Mouse (Mus musculus) adrenal gland, postnatal 25 days (tissue): ENCODE measurements around the gene Il17rc. TPM values are rescaled to one million over a fixed set of nuclear protein-coding genes. Genes with fewer than 3 reads are reported as not detected.
A peak's percentile ranks its signal among the peaks of the same experiment; 100 is the strongest.

ENCODE experiments used
- DNase-seq: peaks from one replicate; pipeline ENCODE4 v3.0.0; 2021; ENCODE audit warnings: mixed read lengths
- microRNA-seq, 2 experiments: library from miRNA; unstranded; fragments of <30 nt; microRNA quantifications; one replicate each; pipeline ENCODE4 v1.2.0; 2021
- total RNA-seq: library from RNA; stranded (reverse); gene quantifications from 2 replicates; pipeline ENCODE4 v1.2.3, GENCODE M21; 2021

Gene Il17rc
- total RNA-seq, 1 experiment from 2014 or later: 19.3 TPM

DNA sequence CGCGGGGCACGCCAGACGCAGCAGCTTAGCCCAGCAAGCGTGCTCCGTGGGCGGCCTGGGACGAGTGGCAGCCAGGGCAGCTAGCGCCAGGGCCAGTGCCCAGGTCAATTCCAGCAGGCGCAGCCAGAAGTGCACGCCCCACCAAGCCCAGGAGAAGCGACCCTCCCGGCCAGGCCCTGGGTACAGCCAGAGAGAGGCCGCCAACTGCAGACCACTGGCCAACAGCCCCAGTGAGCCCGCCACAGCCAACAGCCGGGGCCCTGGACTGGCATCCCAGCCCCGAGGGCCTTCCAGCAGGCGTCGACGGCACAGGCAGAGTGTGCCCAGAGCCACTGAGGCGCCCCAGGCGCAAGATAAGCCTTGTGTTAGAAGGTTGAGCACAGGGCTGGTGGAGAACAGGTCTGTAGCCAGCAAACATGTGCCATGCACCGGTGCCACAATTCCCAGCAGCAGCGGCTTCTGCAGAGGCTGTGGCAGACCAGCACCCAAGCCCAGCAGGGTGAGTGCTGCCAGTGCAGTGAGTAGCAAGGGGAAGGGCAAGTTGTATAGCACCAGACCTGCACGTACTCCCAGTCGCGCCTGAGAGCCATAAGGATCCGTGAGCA lies 23.9 kb downstream of the Il17rc start:
- DNase-seq: no peak

DNA sequence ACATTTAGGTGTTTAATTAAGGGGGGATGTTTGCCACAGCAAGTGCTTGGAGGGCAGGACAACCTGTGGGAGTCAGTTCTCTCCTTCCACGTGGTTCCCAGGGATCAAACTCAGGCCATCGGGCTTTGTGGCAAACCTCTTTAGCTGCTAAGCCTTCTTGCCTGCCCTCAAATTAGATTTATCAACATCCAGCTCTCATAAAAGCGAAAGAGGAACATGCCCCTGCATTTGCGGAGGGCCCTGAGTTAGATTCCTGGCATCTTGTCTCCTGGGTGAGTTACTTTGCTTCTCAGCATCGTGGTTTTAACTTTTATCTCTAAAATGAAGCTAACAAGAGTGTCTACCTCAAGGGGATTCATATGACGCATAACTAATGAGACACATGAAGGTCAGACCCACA lies 28.1 kb downstream of the Il17rc start:
- DNase-seq: no peak

DNA sequence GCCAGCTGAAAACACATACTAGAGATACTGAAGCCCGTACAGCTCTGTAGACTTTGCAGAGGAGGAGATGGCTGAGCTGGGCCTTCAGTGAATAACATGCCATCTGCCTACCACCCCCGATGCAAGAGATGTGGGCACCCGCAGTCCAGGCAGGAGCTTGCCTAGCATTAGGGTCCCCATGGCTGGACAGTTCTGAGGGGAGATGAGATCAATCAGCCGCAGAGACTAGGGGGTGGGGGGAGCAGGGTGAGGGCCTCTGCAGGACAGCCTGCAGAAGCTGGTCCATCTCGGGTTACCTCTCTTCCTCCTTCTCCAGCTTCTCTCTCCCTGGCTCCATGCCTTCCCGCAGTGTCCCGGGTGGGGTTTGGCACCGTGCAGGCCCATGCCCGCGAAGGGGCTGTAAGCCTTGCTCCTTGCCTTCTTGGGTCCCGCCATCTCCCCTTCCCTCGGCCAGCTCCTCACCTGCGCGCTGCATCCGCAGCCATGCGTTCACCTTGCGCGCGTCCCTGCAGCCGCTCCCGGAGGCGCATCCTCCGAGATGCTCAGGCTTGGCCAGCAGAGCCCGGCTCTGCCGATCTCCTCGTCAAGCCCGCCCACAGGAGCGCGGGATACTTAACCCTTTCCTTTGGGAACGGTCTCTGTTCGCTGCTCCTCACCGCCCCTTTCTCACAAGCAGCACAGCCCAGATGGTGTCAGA lies 30.3 kb downstream of the Il17rc start, which contains the start of gene Prrt3:
Gene Prrt3, minus strand, starts transcription at position 544 of the 697 bp plus-strand sequence.
- no peak for DNase-seq

DNA sequence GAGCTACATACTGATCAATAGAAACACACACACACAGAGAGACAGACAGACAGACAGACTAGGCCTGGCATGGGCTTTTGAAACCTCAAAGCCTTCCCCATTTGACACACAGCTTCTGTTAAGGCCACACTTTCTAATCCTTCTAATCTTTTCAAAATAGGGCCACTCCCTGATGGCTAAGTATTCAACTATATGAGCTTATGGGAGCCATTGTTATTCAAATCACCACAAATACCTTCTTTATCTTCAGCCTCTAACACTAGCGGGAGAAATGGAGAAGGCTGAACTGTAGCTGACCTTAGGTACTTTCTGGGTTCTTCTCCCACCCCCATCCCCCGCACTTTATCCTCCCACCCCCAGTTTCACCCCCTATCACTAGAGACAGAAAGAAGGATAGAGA lies 31.6 kb downstream of the Il17rc start:
- no peak for DNase-seq

DNA sequence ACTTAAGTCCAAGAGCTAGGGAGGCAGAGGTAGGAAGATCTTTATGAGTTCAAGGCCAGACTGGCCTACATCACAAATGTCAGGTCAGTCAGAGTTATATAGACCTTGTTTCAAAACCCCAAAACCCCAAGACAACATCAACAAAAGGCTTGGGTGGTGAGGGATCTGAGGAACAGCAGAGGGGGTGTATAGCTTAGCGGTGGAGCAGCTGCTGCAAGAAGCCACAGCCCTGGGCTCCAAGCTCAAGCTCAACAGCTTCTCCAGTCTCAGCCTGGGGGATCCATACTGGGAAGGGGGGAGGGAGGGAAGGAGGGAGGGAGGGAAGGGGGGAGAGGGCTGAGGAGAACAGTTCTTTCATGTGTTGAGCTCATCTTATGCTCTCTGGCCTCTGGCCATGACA lies 34.5 kb downstream of the Il17rc start:
- no peak for DNase-seq

DNA sequence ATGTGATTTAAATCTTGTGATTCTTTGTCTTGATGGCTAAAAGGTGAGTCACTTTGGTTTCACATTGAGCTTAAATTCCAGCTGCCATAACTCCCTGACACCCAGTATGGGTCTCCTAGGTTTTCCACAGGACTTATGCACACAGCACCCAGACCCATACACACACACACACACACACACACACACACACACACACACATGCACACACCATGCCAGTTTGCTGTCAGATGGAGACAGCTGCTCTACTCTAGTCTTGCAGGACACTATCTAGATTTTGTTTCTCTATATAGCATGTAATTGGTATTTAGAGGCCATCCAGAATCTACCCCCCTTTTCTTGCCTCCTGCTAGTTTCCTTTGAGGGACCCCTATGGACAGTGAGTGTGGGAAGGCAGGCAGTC lies 35.9 kb downstream of the Il17rc start:
- no peak for DNase-seq

DNA sequence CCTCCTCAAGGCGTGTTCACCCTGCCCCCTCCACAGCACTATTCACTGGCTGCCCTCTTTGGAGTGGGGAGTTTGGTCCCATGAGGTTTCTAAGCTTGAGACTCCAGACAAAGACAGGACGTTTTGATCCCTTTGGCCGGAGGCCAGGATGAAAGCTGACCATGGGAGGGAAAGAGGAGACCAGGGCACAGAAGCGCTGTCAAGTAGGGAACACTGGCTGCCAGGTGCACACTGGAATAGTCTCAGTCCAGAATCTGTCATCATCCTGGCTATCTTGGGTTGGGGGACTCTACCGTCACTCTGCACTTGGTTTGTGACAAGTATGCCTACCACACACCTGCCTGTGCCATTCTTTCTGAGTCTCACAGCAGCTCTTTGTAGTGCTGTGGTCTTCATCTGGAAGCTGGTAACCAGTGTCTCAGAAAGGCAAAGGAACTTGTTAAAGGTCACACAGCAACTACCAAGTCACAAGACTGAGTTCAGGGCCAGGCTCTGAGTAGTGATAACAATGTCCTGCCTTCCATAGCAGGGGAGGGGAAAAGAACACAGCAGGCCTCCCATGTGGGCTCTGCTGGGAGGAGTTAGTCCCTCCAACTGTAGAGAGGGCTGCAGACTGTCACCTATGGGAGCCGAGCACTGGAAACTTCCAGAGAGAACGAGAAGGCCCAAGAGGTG lies 37.2 kb downstream of the Il17rc start:
- no peak for DNase-seq

DNA sequence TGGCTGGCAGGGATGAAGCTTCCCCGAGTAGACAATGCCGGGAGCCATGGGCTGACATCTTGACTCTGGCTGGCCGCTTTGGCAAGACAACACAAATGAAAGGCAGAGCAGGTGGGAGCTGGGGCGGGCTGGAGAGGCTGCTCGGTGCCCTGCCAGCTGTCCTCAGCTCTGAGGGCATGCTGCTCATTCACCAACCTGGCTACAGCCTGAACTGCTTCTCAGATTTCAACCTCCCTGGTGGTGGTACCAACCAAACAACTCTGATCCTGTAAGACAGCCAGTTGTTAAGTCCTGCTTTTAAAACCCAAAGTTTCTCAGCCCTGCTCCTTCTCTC lies 37.7 kb downstream of the Il17rc start:
- no peak for DNase-seq

DNA sequence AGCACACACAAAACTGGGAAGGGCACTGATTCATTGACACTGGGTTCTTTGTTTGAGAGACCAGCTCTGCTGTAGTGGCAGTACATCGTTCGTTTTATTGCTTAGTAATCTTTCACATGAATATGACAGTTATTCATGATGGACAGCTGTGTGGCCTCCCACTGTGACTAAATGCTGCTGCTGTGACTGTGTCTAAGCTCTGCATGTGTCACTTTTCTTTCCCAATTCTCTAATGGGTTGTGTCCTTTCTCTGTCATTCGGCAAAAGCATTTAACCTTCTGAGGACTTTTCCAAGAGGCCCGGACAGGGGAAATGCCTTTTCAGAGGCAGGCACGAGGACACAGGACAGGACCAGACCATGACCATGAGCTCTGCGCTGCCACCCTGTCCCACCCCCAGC lies 42.7 kb downstream of the Il17rc start:
- DNase-seq: no peak

DNA sequence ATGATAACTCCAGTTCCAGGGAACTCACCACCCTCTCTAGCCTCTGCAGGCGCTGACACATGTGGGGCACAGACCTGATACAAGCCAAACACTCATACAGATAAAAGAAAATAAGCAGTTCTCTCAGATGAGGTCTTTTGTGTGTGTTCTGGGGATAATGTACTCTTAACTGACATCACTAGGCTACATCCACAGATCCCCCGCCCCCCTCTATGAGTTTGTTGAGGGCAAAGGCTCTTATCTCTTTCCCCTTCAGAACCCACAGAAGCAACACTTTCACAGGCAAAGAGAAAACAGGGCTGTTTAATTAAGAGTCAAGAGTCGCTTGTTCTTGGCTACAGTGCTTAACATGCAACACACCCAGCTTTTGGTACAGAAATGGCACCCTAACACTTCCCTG lies 43.4 kb downstream of the Il17rc start:
- no peak for DNase-seq

DNA sequence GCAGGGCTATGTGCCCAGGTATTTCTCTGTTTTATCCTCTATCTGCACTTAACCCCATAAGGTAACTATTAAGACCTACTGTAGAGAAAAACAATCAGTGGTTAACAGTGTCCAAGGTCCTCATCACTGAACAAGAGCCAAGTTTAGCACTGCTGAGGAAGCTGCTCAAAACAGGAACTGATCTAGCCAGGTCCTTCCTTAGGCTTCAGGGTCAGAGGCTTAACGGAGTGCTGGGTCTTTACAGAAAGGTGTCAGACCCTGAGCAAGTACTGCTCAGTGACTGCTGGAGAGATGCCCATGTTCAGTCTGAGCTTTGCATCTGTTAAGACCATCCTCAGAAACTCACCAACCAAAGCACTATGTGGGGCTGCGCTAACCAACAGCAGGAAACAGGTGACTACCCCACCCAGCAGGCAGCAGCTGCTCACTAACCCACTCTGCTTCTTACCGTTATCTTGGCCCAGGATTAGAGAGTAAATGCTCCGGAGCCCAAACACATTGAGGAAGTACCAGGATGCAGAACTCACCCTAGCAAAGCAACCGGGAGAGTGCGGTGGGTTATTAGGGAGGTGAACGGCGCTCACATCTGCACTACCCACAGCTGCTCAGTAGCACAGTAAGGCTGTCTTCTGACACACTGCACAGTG lies 46.3 kb downstream of the Il17rc start:
- no peak for DNase-seq

DNA sequence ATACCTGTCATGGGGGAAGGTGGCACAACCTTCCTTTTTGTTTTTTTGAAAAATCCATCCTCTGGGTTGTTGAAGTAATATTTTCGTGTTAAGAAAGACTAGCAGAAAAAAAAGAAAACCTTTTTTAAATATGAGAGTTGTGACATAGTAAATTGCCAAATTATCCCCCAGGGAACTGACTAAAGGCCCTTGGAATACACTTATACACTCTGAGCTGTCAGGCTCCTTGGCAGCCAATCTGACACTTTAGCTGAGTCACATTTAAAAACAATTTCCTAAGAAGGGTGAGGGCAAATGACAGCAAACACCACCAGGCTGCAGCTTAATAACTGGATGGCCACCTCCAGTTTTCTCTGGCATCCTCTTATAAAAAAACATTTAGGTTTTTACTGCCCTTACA lies 51.1 kb downstream of the Il17rc start:
- DNase-seq: no peak

DNA sequence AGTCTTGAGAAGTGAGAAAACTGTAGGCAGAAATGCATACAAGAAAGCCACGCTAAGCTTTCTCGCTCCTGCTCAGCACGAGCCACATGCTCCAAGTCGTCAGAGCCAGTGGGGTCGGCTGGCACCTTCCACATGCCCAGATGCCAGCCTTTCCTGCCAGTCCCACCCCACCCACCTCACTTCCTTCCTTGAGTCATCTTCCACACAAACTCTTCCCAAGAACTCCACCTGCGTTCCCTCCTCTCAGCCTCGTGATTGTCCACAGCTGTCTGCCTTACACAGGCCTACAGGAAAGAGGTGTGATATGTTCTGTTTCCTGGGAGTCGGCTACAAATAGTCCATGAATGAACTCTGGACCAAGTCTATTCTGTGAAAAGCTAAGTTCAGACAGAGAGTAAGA lies 52.2 kb downstream of the Il17rc start:
- DNase-seq: no peak

DNA sequence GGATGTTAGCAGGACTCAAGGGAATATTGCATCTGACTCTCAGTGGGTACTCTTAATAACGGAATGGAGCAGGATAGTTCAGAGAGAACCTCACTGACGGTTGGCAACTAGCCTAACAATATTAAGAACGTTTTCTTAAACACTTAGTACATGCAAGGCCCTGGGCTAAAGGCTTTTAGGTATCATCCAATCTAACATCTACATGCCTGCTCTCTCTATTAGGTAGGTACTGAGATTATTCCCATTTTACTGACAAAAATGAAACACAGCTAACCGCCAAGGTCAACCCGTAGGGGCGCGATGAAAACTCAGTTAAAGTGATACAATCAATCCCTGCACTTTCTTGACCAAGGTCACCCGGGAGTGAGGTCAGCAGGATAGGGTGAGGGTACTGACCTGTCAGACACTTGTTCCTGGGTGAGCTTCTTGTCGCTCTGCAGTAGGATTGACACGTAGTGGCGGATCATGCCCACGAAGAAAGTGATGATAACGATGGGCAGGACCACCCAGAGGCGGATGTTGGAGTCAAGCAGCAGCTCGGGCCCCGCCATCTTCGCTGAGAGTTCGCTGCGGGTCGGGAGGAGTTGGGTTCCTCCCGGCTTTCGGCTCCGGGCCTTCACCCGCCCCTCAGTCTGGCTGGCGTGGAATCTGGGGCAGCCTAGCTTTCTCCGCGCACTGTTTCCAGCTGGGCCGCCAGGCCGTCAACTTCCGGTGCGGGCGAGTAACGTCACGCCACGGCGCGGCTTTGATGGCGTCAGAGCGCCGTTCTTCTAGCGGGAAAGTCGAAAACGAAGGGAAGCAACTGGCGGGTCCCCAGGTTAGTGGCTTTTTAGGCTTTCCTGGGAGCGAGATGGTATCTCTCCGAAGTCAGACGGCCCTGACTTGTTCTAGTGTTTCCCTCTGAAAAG lies 60.0 kb downstream of the Il17rc start, which contains the start of the genes Emc3 and Fancd2:
Gene Emc3, minus strand, starts transcription at position 721 of the 908 bp plus-strand sequence.
Gene Fancd2, plus strand, starts transcription at position 751 of the 908 bp plus-strand sequence.
- DNase-seq: peak; percentile 92

DNA sequence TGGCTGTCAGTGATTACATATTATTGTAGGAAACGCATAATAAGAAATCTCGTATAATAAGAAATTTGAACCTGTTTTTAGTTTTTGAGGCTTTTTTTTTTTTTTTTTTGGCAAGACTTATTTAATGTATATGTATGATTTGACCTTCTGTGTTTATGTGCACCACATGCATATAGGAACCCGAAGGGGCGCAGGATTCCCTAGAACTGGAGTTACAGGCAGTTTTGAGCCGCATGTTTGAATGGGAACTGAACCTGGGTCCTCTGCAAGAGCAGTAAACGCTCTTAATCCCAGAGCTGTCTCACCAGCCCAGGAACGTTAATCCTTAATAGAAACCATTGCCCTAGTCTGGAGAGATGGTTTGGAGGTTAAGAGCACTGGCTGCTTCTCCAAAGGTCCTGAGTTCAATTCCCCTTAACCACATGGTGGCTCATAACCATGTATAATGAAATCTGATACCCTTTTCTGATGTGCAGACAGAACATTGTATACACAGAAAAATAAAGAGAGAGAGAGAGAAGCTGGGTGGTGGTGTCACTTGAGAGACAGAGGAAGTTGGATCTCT lies 60.7 kb downstream of the Il17rc start:
- no peak for DNase-seq

Small RNA genes lying within 50 kb of the gene (microRNA-seq; reads per million reads assigned to microRNA genes)
- gene Gm23365: 0 reads per million in 2 experiments
- 0 reads per million in 2 experiments for gene Gm24387

Other genes starting within 250 kb of the Il17rc start
- gene Mtmr14, start 233.6 kb upstream of the Il17rc start, total RNA-seq: 23.0 and 30.9 TPM in 2 replicates
- 0.85 and 1.4 TPM in 2 replicates for gene Cpne9, start 189.1 kb upstream of the Il17rc start, total RNA-seq
- gene Brpf1, start 164.3 kb upstream of the Il17rc start, total RNA-seq: 27.8 and 32.9 TPM in 2 replicates
- 16.7 and 19.9 TPM in 2 replicates for gene Ogg1, start 144.5 kb upstream of the Il17rc start, total RNA-seq
- gene Camk1, start 127.4 kb upstream of the Il17rc start, total RNA-seq: 45.3 and 62.0 TPM in 2 replicates
- 51.4 and 54.5 TPM in 2 replicates for gene Tada3, start 93.5 kb upstream of the Il17rc start, total RNA-seq
- 143 and 191 TPM in 2 replicates for gene Arpc4, start 93.3 kb upstream of the Il17rc start, total RNA-seq
- 3.9 and 4.5 TPM in 2 replicates for gene Ttll3, start 82.2 kb upstream of the Il17rc start, total RNA-seq
- gene Rpusd3, start 52.1 kb upstream of the Il17rc start, total RNA-seq: 7.6 and 8.1 TPM in 2 replicates
- gene Cidec, start 35.7 kb upstream of the Il17rc start, total RNA-seq: 153 and 182 TPM in 2 replicates
- 47.5 and 55.0 TPM in 2 replicates for gene Jagn1, start 28.9 kb upstream of the Il17rc start, total RNA-seq
- 0.76 and 1.5 TPM in 2 replicates for gene Il17re, start 12.9 kb upstream of the Il17rc start, total RNA-seq
- gene Creld1, start 11.9 kb downstream of the Il17rc start, total RNA-seq: 45.2 and 59.9 TPM in 2 replicates
- gene Prrt3, start 30.5 kb downstream of the Il17rc start, total RNA-seq: 0.30 TPM in 1 of 2 replicates, not detected in the other
- 116 and 125 TPM in 2 replicates for gene Emc3, start 60.2 kb downstream of the Il17rc start, total RNA-seq
- 2.0 and 3.0 TPM in 2 replicates for gene Fancd2, start 60.3 kb downstream of the Il17rc start, total RNA-seq
- gene Fancd2os, start 129.3 kb downstream of the Il17rc start, total RNA-seq: 0.70 TPM in 1 of 2 replicates, not detected in the other
- gene Brk1, start 133.3 kb downstream of the Il17rc start, total RNA-seq: 175 and 224 TPM in 2 replicates
- 31.6 and 32.6 TPM in 2 replicates for gene Vhl, start 152.5 kb downstream of the Il17rc start, total RNA-seq
- gene Irak2, start 167.0 kb downstream of the Il17rc start, total RNA-seq: 13.8 and 17.1 TPM in 2 replicates
- gene Tatdn2, start 225.6 kb downstream of the Il17rc start, total RNA-seq: 49.5 and 50.7 TPM in 2 replicates
- not detected in 2 replicates for gene Ghrl, start 248.5 kb downstream of the Il17rc start, total RNA-seq